Mouse (Mus musculus): Measurements from ENCODE around the gene Smarcal1.

DNA sequence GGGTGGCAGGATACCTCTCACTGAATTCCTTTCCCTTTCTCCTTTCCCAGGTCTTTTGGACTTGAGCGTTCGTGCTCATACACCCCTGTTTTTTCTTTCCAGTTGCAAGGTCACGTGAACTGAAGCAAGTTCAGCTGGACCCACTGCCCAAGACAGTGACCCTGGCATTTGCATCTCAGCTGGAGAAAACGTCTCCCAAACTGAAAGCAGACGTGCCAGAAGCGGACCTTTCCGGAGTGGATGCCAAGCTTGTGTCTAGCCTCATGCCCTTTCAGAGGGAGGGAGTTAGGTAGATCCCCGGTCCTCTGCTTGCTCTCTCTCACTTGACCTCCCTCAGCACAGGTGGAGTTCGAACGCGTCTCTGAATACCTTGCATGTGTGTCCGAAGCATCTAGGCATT, 12.6 kb downstream of the Smarcal1 start:
- TF ChIP-seq CTCF (IDR thresholded peaks at IDR 0.05; ENCODE audit: low read depth) (no peak), EP300 (optimal IDR thresholded peaks at IDR 0.05) (no peak)

Measured in stomach, postnatal 0 days (tissue).